23 mouse cellular contexts compared by ENCODE assay signal in the genomic region with DNA sequence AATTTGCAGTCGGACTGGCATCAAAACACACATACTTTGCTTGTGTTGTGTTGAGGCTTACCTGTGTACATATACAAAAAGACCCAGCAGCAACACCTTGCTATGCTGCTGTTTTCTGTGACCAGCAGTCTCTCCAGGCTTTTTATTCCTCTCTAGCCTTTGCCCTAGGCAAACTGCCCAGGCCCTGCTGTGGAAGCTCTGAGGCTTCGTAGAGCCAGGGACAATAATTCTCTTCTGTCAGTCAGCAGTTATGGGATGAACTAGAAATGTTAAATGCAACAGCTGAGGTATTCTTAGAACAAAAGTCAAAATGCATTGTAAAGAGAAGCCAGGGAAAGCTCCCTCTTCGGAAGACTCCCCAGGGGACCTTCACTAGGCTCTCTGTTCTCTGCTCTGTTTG.
DNase-seq lines count a peak whose midpoint lies in the region; ATAC-seq and TF ChIP-seq lines count a peak whose summit lies in the region.
"Had no signal": no experiment of that assay in that cellular context is flagged by ENCODE, and none has a peak within 500 bp of the region (broad histone marks: within the 10 kb centered on the region; RNA-seq: fewer than 3 reads in every experiment).

No protein-coding gene starts in this region.

- ATAC-seq in midbrain, postnatal 0 days (ENCODE audit: low FRiP score) = no peak
- ATAC-seq: forebrain, embryonic 16.5 days; hindbrain, postnatal 0 days; intestine, postnatal 0 days; liver, postnatal 0 days had no signal

- H3K9ac ChIP-seq in midbrain, postnatal 0 days (replicated peaks; ENCODE audit: low read length, poor library complexity, severe bottlenecking) = no peak overlapping the region
- H3K9ac ChIP-seq: embryonic facial prominence, embryonic 13.5 days; heart, embryonic 15.5 days; liver, postnatal 0 days had no signal

- H3K9me3 ChIP-seq in heart, embryonic 10.5 days = no peaks in the 10 kb centered on the region
- H3K9me3 ChIP-seq in midbrain, postnatal 0 days (ENCODE audit: low read length) = no peaks in the 10 kb centered on the region
- H3K9me3 ChIP-seq in midbrain, embryonic 10.5 days (replicated peaks) = no peaks in the 10 kb centered on the region
- H3K9me3 ChIP-seq: embryonic facial prominence, embryonic 13.5 days; heart, embryonic 15.5 days; limb, embryonic 10.5 days had no signal

- H3K27me3 ChIP-seq in heart, embryonic 10.5 days (ENCODE audit: insufficient read depth, poor library complexity, severe bottlenecking) = no peaks in the 10 kb centered on the region
- H3K27me3 ChIP-seq in midbrain, postnatal 0 days (ENCODE audit: insufficient read depth, low read length) = no peaks in the 10 kb centered on the region
- H3K27me3 ChIP-seq in midbrain, embryonic 10.5 days (ENCODE audit: low read depth, poor library complexity, severe bottlenecking) = no peaks in the 10 kb centered on the region
- H3K27me3 ChIP-seq: embryonic facial prominence, embryonic 13.5 days; heart, embryonic 15.5 days; megakaryocyte, embryonic 14.5 days had no signal

- no peaks in the 10 kb centered on the region for H3K36me3 ChIP-seq in heart, embryonic 10.5 days
- no peaks in the 10 kb centered on the region for H3K36me3 ChIP-seq in midbrain, postnatal 0 days (ENCODE audit: insufficient read depth, low read length)
- H3K36me3 ChIP-seq in midbrain, embryonic 10.5 days = no peaks in the 10 kb centered on the region
- H3K36me3 ChIP-seq: embryonic facial prominence, embryonic 13.5 days; heart, embryonic 15.5 days; limb, embryonic 10.5 days had no signal

- H3K27ac ChIP-seq in heart, embryonic 10.5 days = no peak overlapping the region
- H3K27ac ChIP-seq in midbrain, postnatal 0 days (ENCODE audit: low read depth, low read length) = no peak overlapping the region
- no peak overlapping the region for H3K27ac ChIP-seq in midbrain, embryonic 10.5 days (replicated peaks)
- H3K27ac ChIP-seq: embryonic facial prominence, embryonic 13.5 days; heart, embryonic 15.5 days; hindbrain, postnatal 0 days; left cerebral cortex, adult 2 months; limb, embryonic 10.5 days had no signal

- TF ChIP-seq CTCF in midbrain, postnatal 0 days (IDR thresholded peaks at IDR 0.05) = no peak

- H3K4me3 ChIP-seq in heart, embryonic 10.5 days = no peak overlapping the region
- no peak overlapping the region for H3K4me3 ChIP-seq in midbrain, postnatal 0 days (ENCODE audit: low read depth, low read length)
- H3K4me3 ChIP-seq in midbrain, embryonic 10.5 days = no peak overlapping the region
- H3K4me3 ChIP-seq: embryonic facial prominence, embryonic 13.5 days; heart, embryonic 15.5 days; left cerebral cortex, adult 2 months; limb, embryonic 10.5 days; megakaryocyte, embryonic 14.5 days had no signal

- no peak overlapping the region for H3K4me2 ChIP-seq in midbrain, postnatal 0 days (ENCODE audit: low read depth, low read length, poor library complexity, severe bottlenecking)
- H3K4me2 ChIP-seq: embryonic facial prominence, embryonic 13.5 days; heart, embryonic 15.5 days had no signal

- H3K4me1 ChIP-seq in heart, embryonic 10.5 days = no peaks in the 10 kb centered on the region
- no peaks in the 10 kb centered on the region for H3K4me1 ChIP-seq in midbrain, postnatal 0 days (ENCODE audit: insufficient read depth, low read length)
- H3K4me1 ChIP-seq in midbrain, embryonic 10.5 days = no peaks in the 10 kb centered on the region
- H3K4me1 ChIP-seq: embryonic facial prominence, embryonic 13.5 days; heart, embryonic 15.5 days; limb, embryonic 10.5 days; megakaryocyte, embryonic 14.5 days had no signal

- peak; percentile 6 for DNase-seq in adrenal gland, adult 2 months
- no peak for DNase-seq in adrenal gland, postnatal 4 days (ENCODE audit: low spot score in 2 of 2)
- DNase-seq in heart, adult 18-20 months = peak; percentile 2 to 10
- DNase-seq in heart, embryonic 10.5 days (ENCODE audit: low spot score) = no peak
- DNase-seq in midbrain, postnatal 0 days (ENCODE audit: low spot score) = peak; percentile 9
- no peak for DNase-seq in midbrain, embryonic 10.5 days (ENCODE audit: low spot score)
- peak; percentile 75 to 80 for DNase-seq in kidney, postnatal 4 days
- no peak for DNase-seq in right cerebral cortex, postnatal 10 days (ENCODE audit: low spot score in 2 of 2)
- DNase-seq: cerebellum, adult 9-11 months; heart, adult 11 months; layer of hippocampus, adult 9-11 months; liver, postnatal 0 days; lung, postnatal 14 days; right cerebral cortex, adult 18-20 months; thymus, postnatal 14 days had no signal

- 73% methylated on average over 3 of the region's 3 CpGs for WGBS in heart, embryonic 10.5 days
- 50% methylated on average over 3 of the region's 3 CpGs for WGBS in midbrain, postnatal 0 days
- WGBS in midbrain, embryonic 10.5 days = 65% methylated on average over 3 of the region's 3 CpGs

Comparison
In these comparisons a context has a peak if more than half of its experiments do, and no peak if none do; other contexts are left out.
1. DNase-seq: peak in adrenal gland, adult 2 months (single experiment), heart, adult 18-20 months (2 of 2), midbrain, postnatal 0 days (single experiment) and kidney, postnatal 4 days (2 of 2); none in adrenal gland, postnatal 4 days (0 of 2), heart, embryonic 10.5 days (single experiment), midbrain, embryonic 10.5 days (single experiment) and right cerebral cortex, postnatal 10 days (0 of 2).